11 mouse cellular contexts compared by ENCODE assay signal in the genomic region with DNA sequence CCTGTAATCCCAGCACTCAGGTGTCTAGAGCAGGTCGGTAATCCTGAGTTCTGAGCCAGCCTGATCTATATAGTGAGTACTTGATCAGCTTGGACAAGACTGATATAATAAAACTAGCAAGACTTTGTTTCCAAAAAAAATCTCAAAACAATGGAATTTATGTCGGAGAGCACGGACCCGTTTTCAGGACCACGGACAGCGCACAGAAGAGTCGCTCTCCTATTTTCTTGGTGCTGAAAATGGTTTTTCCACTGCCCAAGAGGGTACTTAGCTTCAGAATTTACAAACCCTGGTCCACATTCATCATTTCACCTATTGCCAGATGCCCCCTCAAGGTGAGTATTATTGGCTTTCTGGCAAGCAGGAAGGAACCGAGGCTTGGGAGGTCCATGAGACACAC. TPM values are rescaled to one million over a fixed set of nuclear protein-coding genes. Genes with fewer than 3 reads are reported as not detected.
DNase-seq lines count a peak whose midpoint lies in the region; ATAC-seq and TF ChIP-seq lines count a peak whose summit lies in the region.
"Had no signal": no experiment of that assay in that cellular context is flagged by ENCODE, and none has a peak within 500 bp of the region (broad histone marks: within the 10 kb centered on the region; RNA-seq: fewer than 3 reads in every experiment).

No protein-coding gene starts in this region.

- no peak overlapping the region for H3K9ac ChIP-seq in MEL (ENCODE audit: control insufficient read depth, low read depth, low read length, poor library complexity, severe bottlenecking)
- H3K9ac ChIP-seq in limb, embryonic 11.5 days (ENCODE audit: low read length): no peak overlapping the region

- no peak for TF ChIP-seq RAD21 in MEL (IDR thresholded peaks at IDR 0.05; ENCODE audit: low read depth, low read length)

- ATAC-seq in limb, embryonic 11.5 days (ENCODE audit: insufficient number of reproducible peaks, low FRiP score, low TSS enrichment, low read depth): no peak

- no peak for TF ChIP-seq CTCF in MEL (IDR thresholded peaks at IDR 0.05 in 2 of 3, conservative IDR thresholded peaks at IDR 0.05 in 1 of 3; ENCODE audit: control insufficient read depth in 1 of 3, insufficient read depth in 1 of 3, low read depth in 2 of 3, low read length in 3 of 3, poor library complexity in 1 of 3, severe bottlenecking in 1 of 3)

- no peak overlapping the region for H3K4me3 ChIP-seq in MEL (ENCODE audit: control insufficient read depth in 1 of 2, insufficient read depth in 1 of 2, low read depth in 2 of 2, low read length in 2 of 2)
- H3K4me3 ChIP-seq in limb, embryonic 11.5 days (ENCODE audit: low read depth, low read length): no peak overlapping the region

- H3K79me2 ChIP-seq in MEL (ENCODE audit: control insufficient read depth, insufficient read depth, low read length, poor library complexity): no peaks in the 10 kb centered on the region

- no peak for TF ChIP-seq EP300 in MEL (IDR thresholded peaks at IDR 0.05; ENCODE audit: low read depth in 1 of 2, low read length in 2 of 2)

- no peaks in the 10 kb centered on the region for H3K4me1 ChIP-seq in MEL (ENCODE audit: control insufficient read depth in 1 of 2, insufficient read depth in 2 of 2, low read length in 2 of 2)
- no peaks in the 10 kb centered on the region for H3K4me1 ChIP-seq in limb, embryonic 11.5 days (ENCODE audit: control insufficient read depth, insufficient read depth, low read length)

- H3K27me3 ChIP-seq in MEL (ENCODE audit: control insufficient read depth in 1 of 2, insufficient read depth in 2 of 2, low read length in 2 of 2): no peaks in the 10 kb centered on the region; a peak in 1 of 4 replicates
- peaks cover 19% of the 10 kb centered on the region for H3K27me3 ChIP-seq in limb, embryonic 11.5 days (ENCODE audit: control insufficient read depth, insufficient read depth, low read length)

- no peak overlapping the region for H3K4me2 ChIP-seq in limb, embryonic 11.5 days (ENCODE audit: low read depth, severe bottlenecking)

- 4% methylated on average over 8 of the region's 8 CpGs for WGBS in limb, embryonic 11.5 days

- peak; percentile 68 for DNase-seq in adrenal gland, postnatal 14 days
- no peak for DNase-seq in adrenal gland, adult 2 months
- DNase-seq in kidney, postnatal 10 days: peak; percentile 70
- no peak for DNase-seq in kidney, adult 9 months
- peak; percentile 25 for DNase-seq in MEL (ENCODE audit: low read depth, low spot score)
- peak; percentile 80 for DNase-seq in limb, embryonic 11.5 days (ENCODE audit: low spot score)
- no peak for DNase-seq in cerebellum, postnatal 4 days (ENCODE audit: low spot score in 2 of 2)
- no peak for DNase-seq in urinary bladder, postnatal 36 days (ENCODE audit: low spot score in 2 of 2)

- no peak for TF ChIP-seq POLR2A in MEL (IDR thresholded peaks at IDR 0.05; ENCODE audit: control insufficient read depth in 1 of 2, insufficient read depth in 1 of 2, low read depth in 1 of 2, low read length in 2 of 2, poor library complexity in 1 of 2)

- H3K9me3 ChIP-seq in MEL (replicated peaks; ENCODE audit: insufficient read depth, low read length): no peaks in the 10 kb centered on the region
- no peaks in the 10 kb centered on the region for H3K9me3 ChIP-seq in limb, embryonic 11.5 days (ENCODE audit: control insufficient read depth, low read length)

- no peaks in the 10 kb centered on the region for H3K36me3 ChIP-seq in MEL (ENCODE audit: control insufficient read depth in 1 of 2, insufficient read depth in 2 of 2, low read length in 2 of 2)
- H3K36me3 ChIP-seq in limb, embryonic 11.5 days (ENCODE audit: control insufficient read depth, insufficient read depth, low read length): no peaks in the 10 kb centered on the region

- no peak overlapping the region for H3K27ac ChIP-seq in MEL (ENCODE audit: control insufficient read depth, low read depth, low read length)
- H3K27ac ChIP-seq in limb, embryonic 11.5 days (replicated peaks; ENCODE audit: low read depth, low read length): no peak overlapping the region

TF ChIP-seq in MEL, 35 proteins besides CTCF, POLR2A, EP300 and RAD21:
- no peak for TF ChIP-seq TCF12 (IDR thresholded peaks at IDR 0.05; ENCODE audit: low read depth, low read length)
- TF ChIP-seq SIN3A (IDR thresholded peaks at IDR 0.05; ENCODE audit: low read length): peak; percentile 82

RNA-seq across cellular contexts. Expression of a gene that starts 1.0 kb away (rescaled TPM):
- total RNA-seq in adrenal gland, postnatal 14 days (2021): 3.5 and 5.1 TPM in 2 replicates
- 1 to 10 TPM; 2.3 to 4.3 TPM for total RNA-seq in adrenal gland, adult 2 months (2021)
- 1.9 and 2.6 TPM in 2 replicates for polyA plus RNA-seq in adrenal gland, adult 2 months (2012; rRNA removed)
- total RNA-seq in MEL (2012; rRNA removed): not detected in 2 replicates
- not detected for polyA plus RNA-seq in MEL (2012; ENCODE audit: insufficient read depth in 1 of 2, insufficient read length in 2 of 2, low read depth in 1 of 2, low replicate concordance in 2 of 2, missing spikeins in 1 of 2)
- polyA plus RNA-seq in limb, embryonic 11.5 days (2014; fragmentation: Nextera tagmentation; extraction: Ambion mirVana): 0.55 and 0.68 TPM in 2 replicates
- total RNA-seq: megakaryocyte-erythroid progenitor cell, adult 5-6 weeks had no signal

RNA-seq across cellular contexts. Expression of a gene that starts 15.7 kb away (rescaled TPM):
- total RNA-seq in adrenal gland, postnatal 14 days (2021): 0.96 and 2.5 TPM in 2 replicates
- 1 to 10 TPM; 1.5 to 2.0 TPM for total RNA-seq in adrenal gland, adult 2 months (2021)
- 2.2 and 5.4 TPM in 2 replicates for polyA plus RNA-seq in adrenal gland, adult 2 months (2012; rRNA removed)
- not detected in 2 replicates for total RNA-seq in MEL (2012; rRNA removed)
- polyA plus RNA-seq in MEL (2012; ENCODE audit: insufficient read depth in 1 of 2, insufficient read length in 2 of 2, low read depth in 1 of 2, low replicate concordance in 2 of 2, missing spikeins in 1 of 2): not detected
- not detected in 2 replicates for polyA plus RNA-seq in limb, embryonic 11.5 days (2014; fragmentation: Nextera tagmentation; extraction: Ambion mirVana)
- total RNA-seq: megakaryocyte-erythroid progenitor cell, adult 5-6 weeks had no signal

RNA-seq across cellular contexts. Expression of a gene that starts 33.1 kb away (rescaled TPM):
- total RNA-seq in adrenal gland, postnatal 14 days (2021): not detected in 2 replicates
- not detected for total RNA-seq in adrenal gland, adult 2 months (2021)
- not detected in 2 replicates for polyA plus RNA-seq in adrenal gland, adult 2 months (2012; rRNA removed)
- total RNA-seq in MEL (2012; rRNA removed): not detected in 2 replicates
- polyA plus RNA-seq in MEL (2012; ENCODE audit: insufficient read depth in 1 of 2, insufficient read length in 2 of 2, low read depth in 1 of 2, low replicate concordance in 2 of 2, missing spikeins in 1 of 2): not detected
- polyA plus RNA-seq in limb, embryonic 11.5 days (2014; fragmentation: Nextera tagmentation; extraction: Ambion mirVana): not detected in 2 replicates
- total RNA-seq: gastrocnemius, postnatal 4 days; left cerebral cortex, adult 2 months; megakaryocyte-erythroid progenitor cell, adult 5-6 weeks had no signal

RNA-seq across cellular contexts. Expression of a gene that starts 38.5 kb away (rescaled TPM):
- total RNA-seq in adrenal gland, postnatal 14 days (2021): 24.8 and 29.5 TPM in 2 replicates
- total RNA-seq in adrenal gland, adult 2 months (2021): 10 to 100 TPM; 36.0 to 42.7 TPM
- polyA plus RNA-seq in adrenal gland, adult 2 months (2012; rRNA removed): 31.1 and 34.0 TPM in 2 replicates
- total RNA-seq in MEL (2012; rRNA removed): 3.3 and 4.1 TPM in 2 replicates
- 10 to 100 TPM in 1 of 2 experiments, not detected in 1; 23.0 TPM for polyA plus RNA-seq in MEL (2012; ENCODE audit: insufficient read depth in 1 of 2, insufficient read length in 2 of 2, low read depth in 1 of 2, low replicate concordance in 2 of 2, missing spikeins in 1 of 2)
- polyA plus RNA-seq in limb, embryonic 11.5 days (2014; fragmentation: Nextera tagmentation; extraction: Ambion mirVana): 1.7 and 1.8 TPM in 2 replicates
- total RNA-seq: megakaryocyte-erythroid progenitor cell, adult 5-6 weeks had no signal

RNA-seq across cellular contexts. Expression of a gene that starts 49.4 kb away (rescaled TPM):
- total RNA-seq in adrenal gland, postnatal 14 days (2021): 0.22 TPM in 1 of 2 replicates, not detected in the other
- under 1 TPM in 1 of 2 experiments, not detected in 1; 0.06 TPM for total RNA-seq in adrenal gland, adult 2 months (2021)
- not detected in 2 replicates for polyA plus RNA-seq in adrenal gland, adult 2 months (2012; rRNA removed)
- total RNA-seq in MEL (2012; rRNA removed): not detected in 2 replicates
- not detected for polyA plus RNA-seq in MEL (2012; ENCODE audit: insufficient read depth in 1 of 2, insufficient read length in 2 of 2, low read depth in 1 of 2, low replicate concordance in 2 of 2, missing spikeins in 1 of 2)
- polyA plus RNA-seq in limb, embryonic 11.5 days (2014; fragmentation: Nextera tagmentation; extraction: Ambion mirVana): not detected in 2 replicates
- total RNA-seq: megakaryocyte-erythroid progenitor cell, adult 5-6 weeks had no signal

Comparison
In these comparisons a context has a peak if more than half of its experiments do, and no peak if none do; other contexts are left out.
1. DNase-seq: peak in adrenal gland, postnatal 14 days (single experiment), kidney, postnatal 10 days (single experiment), MEL (single experiment) and limb, embryonic 11.5 days (single experiment); none in adrenal gland, adult 2 months (single experiment), kidney, adult 9 months (single experiment), cerebellum, postnatal 4 days (0 of 2) and urinary bladder, postnatal 36 days (0 of 2).